Mouse (Mus musculus) midbrain, embryonic 12.5 days (tissue): Measurements from ENCODE around the gene Tgfbr2. TPM values are rescaled to one million over a fixed set of nuclear protein-coding genes. Genes with fewer than 3 reads are reported as not detected.
A peak's percentile ranks its signal among the peaks of the same experiment; 100 is the strongest.

Experiments
- ATAC-seq: fragments of 200-750 bp; cut with Nextera tagmentation; 2 replicates; pipeline ENCODE4 v1.8.0; 2017; ENCODE audit warnings: low read depth, moderate TSS enrichment, moderate library complexity; ENCODE audit not compliant: low FRiP score
- H3K27ac ChIP-seq: fragments of 300-500 bp; sonication (generic); replicated peaks from 2 replicates; pipeline ENCODE4 v1.5.1; 2016; ENCODE audit warnings: mild to moderate bottlenecking
- H3K27me3 ChIP-seq: fragments of 300-500 bp; sonication (generic); 2 replicates; pipeline ENCODE4 v1.6.1; 2016; ENCODE audit warnings: mild to moderate bottlenecking
- H3K36me3 ChIP-seq: fragments of 300-500 bp; sonication (generic); 2 replicates; pipeline ENCODE4 v1.6.1; 2016
- H3K4me1 ChIP-seq: fragments of 300-500 bp; sonication (generic); 2 replicates; pipeline ENCODE4 v1.6.1; 2016
- H3K4me2 ChIP-seq: fragments of 300-500 bp; sonication (generic); replicated peaks from 2 replicates; pipeline ENCODE4 v1.6.1; 2016; ENCODE audit warnings: mild to moderate bottlenecking, moderate library complexity
- H3K4me3 ChIP-seq: fragments of 300-500 bp; sonication (generic); 2 replicates; pipeline ENCODE4 v1.5.1; 2016; ENCODE audit warnings: mild to moderate bottlenecking
- H3K9ac ChIP-seq: fragments of 300-500 bp; sonication (generic); replicated peaks from 2 replicates; pipeline ENCODE4 v1.6.1; 2016; ENCODE audit warnings: mild to moderate bottlenecking, moderate library complexity
- H3K9me3 ChIP-seq: fragments of 300-500 bp; sonication (generic); 2 replicates; pipeline ENCODE4 v1.6.1; 2016; ENCODE audit warnings: mild to moderate bottlenecking
- WGBS: fragments of 180-500 bp; shearing (Covaris S2); methylation state at CpG from one replicate; pipeline ENCODE4 v1.1.7; 2016; 5-methylcytosine and 5-hydroxymethylcytosine counted together
- polyA plus RNA-seq: library from polyadenylated mRNA; unstranded; fragments of >200 nt; fragmentation: Nextera tagmentation; extraction: Ambion mirVana; gene quantifications from 2 replicates; pipeline ENCODE4 v1.2.1, GENCODE M21; 2016

Tgfbr2 gene
- polyA plus RNA-seq, 1 experiment from 2014 or later, result 14.1 TPM

DNA sequence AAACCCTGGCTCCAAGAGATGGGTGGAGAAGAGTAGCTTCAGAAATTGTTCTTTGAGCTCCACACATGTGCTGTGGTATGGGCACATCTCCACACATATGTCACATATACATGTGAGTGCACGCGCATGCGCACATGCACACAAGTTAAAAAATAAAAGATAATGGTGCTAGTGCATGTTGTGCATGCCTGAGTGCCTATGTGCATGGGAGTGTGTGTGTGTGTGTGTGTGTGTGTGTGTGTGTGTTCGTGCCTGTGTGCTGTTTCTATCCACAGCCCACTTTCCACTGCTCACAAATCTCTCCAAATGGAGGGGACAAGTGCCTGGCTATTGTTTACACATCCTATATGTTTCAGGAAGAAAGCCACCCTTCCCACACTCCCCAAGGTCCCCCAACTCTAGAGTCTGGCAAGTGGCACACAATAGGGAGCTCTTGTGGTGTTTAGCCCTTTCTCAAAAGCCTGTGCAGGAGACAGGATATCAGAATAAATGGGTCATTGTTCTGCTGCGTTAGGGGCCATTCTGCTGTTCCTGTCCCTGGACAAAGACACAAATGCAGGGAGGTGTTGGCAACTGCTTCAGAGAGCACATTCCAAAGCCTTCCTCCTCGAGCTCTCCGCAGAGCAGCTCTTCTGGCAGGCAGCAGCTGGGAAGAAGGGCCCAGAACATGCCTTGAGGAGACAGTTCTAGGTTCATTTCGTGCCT is 37.9 kb upstream of the Tgfbr2 start:
- Histone ChIP-seq H3K9ac (0 out of 2 replicates have a peak overlapping the region, but pooled peaks have one; percentile 20), H3K27me3 (no peaks in the 10 kb centered on the region), H3K9me3 (no peaks in the 10 kb centered on the region), H3K27ac (no peak overlapping the region), H3K4me2 (no peak overlapping the region), H3K4me3 (no peak overlapping the region), H3K36me3 (no peaks in the 10 kb centered on the region), H3K4me1 (peaks cover 8% of the 10 kb centered on the region)
- 49% methylated on average over 8 of the region's 8 CpGs for WGBS
- ATAC-seq, result no peak

DNA sequence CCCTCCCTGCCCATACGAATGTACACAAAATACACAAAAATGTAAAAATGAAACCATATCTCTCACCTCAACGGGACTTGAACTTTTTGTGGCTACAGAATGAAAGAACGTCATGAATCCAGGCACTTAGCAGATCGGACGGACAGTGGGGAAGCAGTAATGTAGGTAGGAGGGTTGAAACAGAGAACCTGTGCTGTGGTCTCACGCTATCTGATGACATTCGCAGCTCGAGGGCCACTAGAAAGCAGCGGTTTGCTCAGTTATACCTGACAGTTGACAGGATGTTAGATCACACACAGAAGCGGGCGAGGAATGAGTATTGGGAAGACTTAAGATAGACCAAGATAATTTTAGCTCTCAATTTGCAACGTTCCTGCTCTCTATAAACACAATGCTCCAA is 36.9 kb upstream of the Tgfbr2 start:
- Histone ChIP-seq H3K9ac (no peak overlapping the region), H3K36me3 (no peaks in the 10 kb centered on the region), H3K27me3 (no peaks in the 10 kb centered on the region), H3K4me3 (no peak overlapping the region), H3K4me2 (no peak overlapping the region), H3K27ac (no peak overlapping the region), H3K9me3 (no peaks in the 10 kb centered on the region), H3K4me1 (peaks cover 8% of the 10 kb centered on the region)
- ATAC-seq, result no peak
- 92% methylated on average over 12 of the region's 12 CpGs for whole genome bisulfite sequencing

DNA sequence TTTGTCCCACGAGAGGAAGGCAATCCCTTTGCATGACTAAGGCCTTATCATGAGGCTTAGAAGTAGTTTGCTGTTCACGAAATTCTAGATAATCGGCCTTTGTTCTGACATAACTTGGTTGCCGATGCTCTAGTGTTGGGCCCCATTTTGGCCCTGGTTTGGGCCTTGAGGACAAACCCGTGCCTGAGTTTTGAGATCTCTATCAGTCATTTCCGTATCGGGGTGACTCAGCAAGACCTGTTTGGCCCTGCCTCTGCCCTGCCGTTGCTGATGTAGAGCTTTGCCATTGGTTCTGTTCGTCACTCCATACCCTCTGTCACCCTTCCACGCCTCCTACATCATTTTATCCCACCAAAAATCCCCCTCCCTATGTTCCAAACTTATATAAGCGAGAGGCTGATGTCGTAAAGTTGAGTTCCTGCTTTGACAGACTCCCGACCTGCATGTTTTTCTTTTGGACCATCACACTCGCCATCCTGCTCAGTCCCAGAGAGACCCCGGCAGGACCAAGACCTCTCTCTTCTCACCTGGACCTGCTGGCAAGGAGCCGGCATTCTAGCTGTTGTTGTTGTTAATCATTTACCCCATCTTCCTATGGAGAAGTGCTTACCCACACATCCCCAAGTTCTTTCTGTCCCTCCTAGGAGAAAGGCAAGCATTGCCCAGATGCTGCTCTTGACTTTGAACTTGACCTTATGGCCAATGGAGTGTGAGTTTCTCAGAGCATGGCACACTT is 33.2 kb upstream of the Tgfbr2 start:
- no peak overlapping the region for H3K9ac ChIP-seq
- WGBS, result 88% methylated on average over 16 of the region's 16 CpGs
- no peaks in the 10 kb centered on the region for H3K27me3 ChIP-seq
- ATAC-seq, result no peak
- H3K27ac ChIP-seq, result no peak overlapping the region
- no peaks in the 10 kb centered on the region for H3K36me3 ChIP-seq
- peaks cover 8% of the 10 kb centered on the region for H3K4me1 ChIP-seq
- no peak overlapping the region for H3K4me3 ChIP-seq
- H3K4me2 ChIP-seq, result no peak overlapping the region
- no peaks in the 10 kb centered on the region for H3K9me3 ChIP-seq

DNA sequence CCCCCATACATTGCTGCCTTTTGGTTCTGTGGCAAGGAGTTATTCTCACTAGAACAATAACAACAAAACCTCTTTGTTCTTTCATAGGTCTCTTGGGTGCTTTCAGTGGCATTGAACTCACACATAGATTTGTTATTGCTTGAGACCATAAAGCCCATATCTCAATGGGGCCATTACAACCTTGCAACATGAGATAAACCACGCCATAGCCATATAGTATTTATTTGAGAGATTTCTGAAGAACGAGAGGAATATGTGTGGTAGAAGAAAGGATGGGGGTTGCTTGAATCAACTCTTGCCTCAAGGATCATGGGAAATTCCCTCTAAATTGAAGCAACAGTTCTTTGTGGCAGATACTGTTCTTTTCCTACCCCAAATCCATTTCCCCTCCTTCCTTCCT is 31.7 kb upstream of the Tgfbr2 start:
- Histone ChIP-seq H3K9me3 (no peaks in the 10 kb centered on the region), H3K27me3 (no peaks in the 10 kb centered on the region), H3K27ac (no peak overlapping the region), H3K4me3 (no peak overlapping the region), H3K4me2 (no peak overlapping the region), H3K9ac (no peak overlapping the region), H3K4me1 (no peaks in the 10 kb centered on the region), H3K36me3 (no peaks in the 10 kb centered on the region)
- no peak for ATAC-seq
- 82% methylated on average over 2 of the region's 2 CpGs for WGBS

DNA sequence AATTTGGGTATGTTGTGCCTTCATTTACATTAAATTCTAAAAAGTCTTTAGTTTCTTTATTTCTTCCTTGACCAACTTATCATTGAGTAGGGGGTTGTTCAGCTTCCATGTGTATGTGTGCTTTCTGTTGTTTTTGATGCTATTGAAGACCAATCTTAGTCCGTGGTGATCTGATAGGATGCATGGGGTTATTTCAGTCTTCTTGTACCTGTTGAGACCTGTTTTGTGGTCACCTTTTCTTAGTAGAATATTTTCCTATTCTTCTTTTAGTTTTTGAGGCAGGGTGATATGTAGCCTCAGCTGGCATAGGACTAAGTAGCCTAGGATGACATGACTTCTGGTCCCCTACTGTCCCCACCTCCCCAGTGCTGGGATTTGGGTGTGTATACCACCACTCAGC is 28.5 kb upstream of the Tgfbr2 start:
- no peak overlapping the region for H3K9ac ChIP-seq
- H3K27me3 ChIP-seq, result no peaks in the 10 kb centered on the region
- no peak overlapping the region for H3K27ac ChIP-seq
- 86% methylated on average over 1 of the region's 1 CpGs for WGBS
- no peak for ATAC-seq
- no peak overlapping the region for H3K4me3 ChIP-seq
- H3K9me3 ChIP-seq, result no peaks in the 10 kb centered on the region
- no peak overlapping the region for H3K4me2 ChIP-seq
- peaks cover under 1% of the 10 kb centered on the region; the same call in 1 of the 2 replicates for H3K4me1 ChIP-seq
- no peaks in the 10 kb centered on the region for H3K36me3 ChIP-seq

DNA sequence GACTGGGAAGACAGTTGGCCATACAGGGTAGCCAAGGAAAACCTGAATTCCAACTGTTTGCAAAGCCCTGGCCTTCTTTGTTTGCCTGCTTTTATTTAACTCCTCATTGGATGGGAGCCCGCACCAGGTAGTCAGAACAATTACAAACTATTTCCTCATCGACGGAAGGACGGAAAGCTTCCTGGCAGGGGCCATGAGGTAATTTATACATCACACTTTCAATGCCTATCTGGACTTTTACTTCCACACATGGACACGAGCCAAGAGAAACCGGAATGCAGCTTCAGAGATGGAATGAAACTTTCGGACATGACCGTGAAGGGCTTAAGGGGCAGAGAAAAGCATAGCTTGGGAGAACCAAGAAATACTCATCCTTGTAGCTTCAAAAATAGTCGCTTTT is 24.0 kb upstream of the Tgfbr2 start:
- Histone ChIP-seq H3K9me3 (no peaks in the 10 kb centered on the region), H3K4me1 (peaks cover 6% of the 10 kb centered on the region; the same call in 1 of the 2 replicates), H3K27me3 (no peaks in the 10 kb centered on the region), H3K27ac (no peak overlapping the region), H3K4me3 (no peak overlapping the region), H3K4me2 (no peak overlapping the region), H3K36me3 (no peaks in the 10 kb centered on the region), H3K9ac (no peak overlapping the region)
- 63% methylated on average over 9 of the region's 9 CpGs for WGBS
- ATAC-seq, result no peak

DNA sequence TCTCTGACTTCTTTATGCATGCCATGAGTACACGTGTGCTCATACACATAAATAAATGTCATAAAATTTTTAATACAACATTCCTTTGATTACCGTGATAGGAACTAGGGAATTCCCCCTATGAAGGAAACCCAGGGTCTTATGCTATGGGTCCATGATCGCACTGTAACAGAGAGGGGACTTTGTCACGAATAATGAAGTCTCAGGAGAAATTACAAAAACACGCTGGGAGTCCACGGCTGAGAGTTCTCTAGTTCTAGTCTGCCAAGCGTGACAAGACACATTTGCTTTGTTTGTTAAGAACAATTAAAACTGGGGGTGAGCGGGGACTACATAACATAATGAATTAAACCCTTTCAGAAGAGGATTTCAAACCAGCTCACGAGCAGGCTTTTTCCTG is 23.3 kb upstream of the Tgfbr2 start:
- Histone ChIP-seq H3K4me1 (peaks cover 6% of the 10 kb centered on the region; the same call in 1 of the 2 replicates), H3K27ac (no peak overlapping the region), H3K9me3 (no peaks in the 10 kb centered on the region), H3K27me3 (no peaks in the 10 kb centered on the region), H3K36me3 (no peaks in the 10 kb centered on the region), H3K4me2 (no peak overlapping the region), H3K9ac (no peak overlapping the region), H3K4me3 (no peak overlapping the region)
- 23% methylated on average over 9 of the region's 9 CpGs for WGBS
- ATAC-seq, result peak; percentile 54

DNA sequence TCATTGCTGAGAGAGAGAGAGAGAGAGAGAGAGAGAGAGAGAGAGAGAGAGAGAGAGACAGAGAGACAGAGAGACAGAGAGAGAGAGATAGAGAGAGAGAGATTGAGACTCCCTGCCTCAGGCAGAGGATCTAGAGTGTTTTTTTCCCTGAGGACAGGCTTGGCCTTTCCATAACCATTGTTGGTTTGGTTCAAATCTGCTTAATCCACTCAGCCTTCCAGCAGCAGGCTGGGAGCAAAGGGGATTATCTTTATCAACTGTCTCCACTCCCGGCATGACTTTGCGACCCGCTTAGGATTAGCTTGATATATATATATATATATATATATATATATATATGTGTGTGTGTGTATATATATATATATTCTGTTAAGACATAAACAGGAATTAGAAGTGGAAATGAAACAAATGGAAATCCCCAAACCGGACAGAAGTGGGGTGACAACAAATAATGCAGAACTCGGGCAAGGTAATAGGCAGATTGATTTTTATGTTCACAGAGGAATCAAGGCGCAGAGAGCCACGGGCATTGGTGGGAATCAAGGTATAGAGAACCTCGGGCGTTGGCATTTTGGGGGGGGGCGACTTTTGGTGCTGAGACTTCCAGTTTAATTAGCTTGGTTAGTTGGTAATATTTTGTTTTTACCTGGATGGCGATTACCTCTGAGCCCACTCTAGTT is 22.5 kb upstream of the Tgfbr2 start:
- H3K4me1 ChIP-seq, result peaks cover 6% of the 10 kb centered on the region; the same call in 1 of the 2 replicates
- H3K27me3 ChIP-seq, result no peaks in the 10 kb centered on the region
- no peak overlapping the region for H3K4me3 ChIP-seq
- no peak overlapping the region for H3K4me2 ChIP-seq
- no peak overlapping the region for H3K9ac ChIP-seq
- H3K9me3 ChIP-seq, result no peaks in the 10 kb centered on the region
- no peak for ATAC-seq
- H3K36me3 ChIP-seq, result no peaks in the 10 kb centered on the region
- H3K27ac ChIP-seq, result no peak overlapping the region
- 62% methylated on average over 11 of the region's 11 CpGs for WGBS

DNA sequence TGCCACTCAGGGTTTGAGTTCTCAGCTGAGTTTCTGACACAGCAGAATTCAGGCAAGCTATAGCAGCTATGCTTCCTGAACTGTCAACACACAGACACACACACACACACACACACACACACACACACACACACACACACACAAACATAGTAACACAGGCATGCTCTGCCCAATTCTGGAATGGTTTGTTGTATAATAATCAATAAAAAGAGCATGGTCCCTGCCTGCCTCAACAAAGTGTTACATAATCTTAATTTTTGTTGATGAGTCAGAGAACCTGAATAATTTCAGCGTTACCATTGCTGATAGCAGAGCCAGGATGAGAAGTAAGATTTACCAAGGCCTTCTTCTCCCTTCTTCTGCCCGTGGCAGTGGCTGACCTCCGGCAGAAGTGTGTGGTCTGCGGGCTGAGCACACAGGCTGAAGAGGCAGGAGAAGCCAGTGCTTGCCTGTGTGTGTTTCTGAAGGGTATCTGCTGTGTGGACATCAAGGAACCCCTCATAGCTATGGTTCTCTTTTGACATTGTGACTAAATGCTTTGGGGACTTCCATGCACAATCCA is 18.8 kb upstream of the Tgfbr2 start:
- H3K9me3 ChIP-seq, result no peaks in the 10 kb centered on the region
- H3K27me3 ChIP-seq, result no peaks in the 10 kb centered on the region
- H3K4me3 ChIP-seq, result no peak overlapping the region
- H3K27ac ChIP-seq, result no peak overlapping the region
- H3K9ac ChIP-seq, result no peak overlapping the region
- H3K4me2 ChIP-seq, result no peak overlapping the region
- ATAC-seq, result no peak
- H3K36me3 ChIP-seq, result no peaks in the 10 kb centered on the region
- H3K4me1 ChIP-seq, result peaks cover 6% of the 10 kb centered on the region; the same call in 1 of the 2 replicates
- WGBS, result 88% methylated on average over 4 of the region's 4 CpGs

DNA sequence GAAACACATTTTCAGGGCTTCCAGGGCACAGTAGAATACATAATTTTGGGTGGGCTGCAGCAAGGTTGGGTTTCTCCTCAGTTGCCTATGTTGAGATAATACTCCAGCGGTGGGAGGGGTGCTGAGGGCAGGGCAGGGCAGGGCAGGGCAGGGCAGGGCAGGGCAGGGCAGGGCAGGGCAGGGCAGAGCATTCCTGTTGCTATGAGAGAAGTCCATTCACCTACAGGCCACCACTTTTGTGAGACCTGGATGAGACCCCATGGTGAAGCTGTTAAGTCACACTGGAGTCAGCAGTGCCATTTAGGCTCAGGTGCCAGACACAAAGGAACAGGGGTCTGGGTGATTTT is 18.3 kb upstream of the Tgfbr2 start:
- ATAC-seq, result no peak
- Histone ChIP-seq H3K4me2 (no peak overlapping the region), H3K27ac (no peak overlapping the region), H3K9ac (no peak overlapping the region), H3K27me3 (no peaks in the 10 kb centered on the region), H3K9me3 (no peaks in the 10 kb centered on the region), H3K4me3 (no peak overlapping the region), H3K36me3 (no peaks in the 10 kb centered on the region), H3K4me1 (peaks cover 4% of the 10 kb centered on the region; the same call in 1 of the 2 replicates)
- 100% methylated on average over 1 of the region's 1 CpGs for WGBS

DNA sequence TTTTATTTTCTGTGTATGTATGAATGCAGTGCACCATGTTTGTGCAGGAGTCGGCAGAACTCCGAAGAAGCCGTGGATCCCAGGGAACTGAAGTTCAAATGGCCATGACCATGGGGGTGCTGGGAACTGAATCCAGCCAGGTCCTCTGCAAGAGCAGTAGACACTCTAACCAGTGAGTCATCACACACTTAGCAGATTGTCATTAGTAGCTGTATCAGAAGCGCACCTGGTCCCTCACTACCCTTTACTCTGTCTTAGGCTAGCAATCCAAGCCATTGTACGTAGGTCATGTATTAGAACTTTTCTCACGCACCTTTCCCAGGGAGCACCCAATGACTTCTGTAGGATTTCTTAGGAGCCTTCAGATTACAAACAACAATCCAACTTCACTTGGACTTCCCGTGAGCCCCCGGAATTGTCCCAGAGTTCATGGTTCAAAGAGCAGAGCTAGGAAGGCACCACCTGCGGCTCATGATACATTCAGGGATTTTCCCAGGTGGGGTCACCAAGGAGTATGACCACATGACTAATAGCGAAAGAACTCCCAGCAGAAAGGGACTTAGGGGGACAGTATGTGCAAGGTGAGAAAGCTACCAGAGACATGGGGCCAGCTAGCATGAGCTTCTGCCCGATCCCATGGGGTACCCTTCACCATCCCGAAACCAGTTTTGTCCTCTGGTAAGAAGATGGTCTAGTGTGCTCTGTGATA is 17.8 kb upstream of the Tgfbr2 start:
- Histone ChIP-seq H3K27ac (no peak overlapping the region), H3K4me3 (no peak overlapping the region), H3K4me2 (no peak overlapping the region), H3K27me3 (no peaks in the 10 kb centered on the region), H3K9ac (no peak overlapping the region), H3K36me3 (no peaks in the 10 kb centered on the region), H3K9me3 (no peaks in the 10 kb centered on the region), H3K4me1 (no peaks in the 10 kb centered on the region)
- no peak for ATAC-seq
- 96% methylated on average over 12 of the region's 12 CpGs for WGBS
